Mouse (Mus musculus) megakaryocyte-erythroid progenitor cell, adult 5-6 weeks (primary cell): ENCODE data around the gene Ckb. TPM values are rescaled to one million over a fixed set of nuclear protein-coding genes. Genes with fewer than 3 reads are reported as not detected.

Experiments used
- total RNA-seq, 2 experiments: library from RNA; stranded (forward) in 1 of 2; stranded (reverse) in 1 of 2; fragments of 200-1000, 215-1000 nt in 1 of 2; fragments of >200 nt in 1 of 2; fragmentation: Nextera tagmentation in 1 of 2; gene quantifications; 2 replicates each; pipeline ENCODE4 v1.2.3; 2014 to 2017

The Ckb gene
- total RNA-seq, 2 experiments from 2014 or later, result 4.4 TPM; not detected in 1

Other genes with a start within 250 kb of the Ckb start
- 163 and 178 TPM in 2 replicates for gene Tnfaip2, start 229.9 kb downstream of the Ckb start, total RNA-seq (2014; fragmentation: Nextera tagmentation)
- gene Tnfaip2, start 229.9 kb downstream of the Ckb start, total RNA-seq (2017), result 102 and 149 TPM in 2 replicates
- gene Gm266, start 186.5 kb downstream of the Ckb start, total RNA-seq (2014; fragmentation: Nextera tagmentation), result not detected in 2 replicates
- gene Gm266, start 186.5 kb downstream of the Ckb start, total RNA-seq (2017), result not detected in 2 replicates
- gene Eif5, start 134.3 kb downstream of the Ckb start, total RNA-seq (2014; fragmentation: Nextera tagmentation), result 212 and 247 TPM in 2 replicates
- 262 and 337 TPM in 2 replicates for gene Eif5, start 134.3 kb downstream of the Ckb start, total RNA-seq (2017)
- gene Mark3, start 97.8 kb downstream of the Ckb start, total RNA-seq (2014; fragmentation: Nextera tagmentation), result 56.3 and 62.2 TPM in 2 replicates
- gene Mark3, start 97.8 kb downstream of the Ckb start, total RNA-seq (2017), result 55.2 and 81.3 TPM in 2 replicates
- 20.5 and 26.7 TPM in 2 replicates for gene Trmt61a, start 5.8 kb upstream of the Ckb start, total RNA-seq (2014; fragmentation: Nextera tagmentation)
- gene Trmt61a, start 5.8 kb upstream of the Ckb start, total RNA-seq (2017), result 11.1 and 15.4 TPM in 2 replicates
- gene Bag5, start 40.9 kb upstream of the Ckb start, total RNA-seq (2014; fragmentation: Nextera tagmentation), result 27.7 and 28.9 TPM in 2 replicates
- gene Bag5, start 40.9 kb upstream of the Ckb start, total RNA-seq (2017), result 33.0 and 52.3 TPM in 2 replicates
- gene Apopt1, start 40.9 kb upstream of the Ckb start, total RNA-seq (2014; fragmentation: Nextera tagmentation), result 62.7 and 67.7 TPM in 2 replicates
- gene Apopt1, start 40.9 kb upstream of the Ckb start, total RNA-seq (2017), result 55.5 and 56.4 TPM in 2 replicates
- 35.3 and 58.3 TPM in 2 replicates for gene Klc1, start 86.5 kb upstream of the Ckb start, total RNA-seq (2014; fragmentation: Nextera tagmentation)
- gene Klc1, start 86.5 kb upstream of the Ckb start, total RNA-seq (2017), result 28.3 and 36.1 TPM in 2 replicates
- 32.1 and 34.7 TPM in 2 replicates for gene Xrcc3, start 141.5 kb upstream of the Ckb start, total RNA-seq (2014; fragmentation: Nextera tagmentation)
- 6.7 and 11.2 TPM in 2 replicates for gene Xrcc3, start 141.5 kb upstream of the Ckb start, total RNA-seq (2017)
- 7.3 and 20.4 TPM in 2 replicates for gene Zfyve21, start 141.8 kb upstream of the Ckb start, total RNA-seq (2014; fragmentation: Nextera tagmentation)
- gene Zfyve21, start 141.8 kb upstream of the Ckb start, total RNA-seq (2017), result 5.4 and 9.6 TPM in 2 replicates
- 6.7 and 8.2 TPM in 2 replicates for gene Ppp1r13b, start 235.8 kb upstream of the Ckb start, total RNA-seq (2014; fragmentation: Nextera tagmentation)
- 6.0 and 7.1 TPM in 2 replicates for gene Ppp1r13b, start 235.8 kb upstream of the Ckb start, total RNA-seq (2017)